ENCODE assay signal across 14 mouse cellular contexts in the genomic region with DNA sequence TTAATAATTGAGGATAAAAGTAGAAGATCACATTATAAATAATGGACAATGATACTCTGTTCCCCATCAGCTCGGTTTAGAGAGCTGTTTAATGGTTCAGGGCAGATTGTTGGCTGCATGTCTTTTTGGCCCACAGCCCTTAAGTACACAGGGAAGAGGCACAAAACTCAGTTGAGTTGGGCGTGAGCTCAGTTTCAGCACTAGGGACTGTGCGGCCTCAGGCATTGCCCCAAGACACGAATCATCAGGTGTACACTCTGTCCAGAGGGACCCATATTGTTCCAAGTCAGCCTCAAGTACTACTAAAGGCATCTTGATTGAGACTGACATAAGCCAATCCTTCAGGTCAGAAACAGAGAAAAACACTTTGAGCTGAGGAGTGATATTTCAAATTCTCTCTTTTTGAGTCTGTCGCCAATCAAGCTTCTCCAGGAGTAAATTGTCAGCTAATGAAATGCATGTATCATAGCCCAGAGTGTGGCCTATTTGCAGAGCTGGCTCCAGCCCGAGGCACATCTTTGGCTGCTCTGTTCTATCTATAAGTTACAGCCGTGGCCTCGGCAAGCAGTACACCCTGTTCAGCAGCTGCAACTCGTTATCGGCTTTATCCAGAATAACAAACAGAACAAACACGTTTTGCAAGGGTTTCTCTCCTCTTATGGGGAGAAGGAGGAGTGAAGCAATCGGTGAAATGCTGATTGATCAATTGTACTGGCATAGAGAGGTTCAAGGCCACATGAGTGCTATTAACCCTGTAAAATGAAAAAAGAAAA. TPM values are rescaled to one million over a fixed set of nuclear protein-coding genes. Genes with fewer than 3 reads are reported as not detected.
A peak's percentile ranks its signal among the peaks of the same experiment; 100 is the strongest.
DNase-seq lines count a peak whose midpoint lies in the region; ATAC-seq and TF ChIP-seq lines count a peak whose summit lies in the region.
"Had no signal": no experiment of that assay in that cellular context is flagged by ENCODE, and none has a peak within 500 bp of the region (broad histone marks: within the 10 kb centered on the region; RNA-seq: fewer than 3 reads in every experiment).

No protein-coding gene starts in this region.

- WGBS in lung, postnatal 0 days, result 22% methylated on average over 12 of the region's 12 CpGs
- WGBS in embryonic facial prominence, embryonic 15.5 days, result 17% methylated on average over 12 of the region's 12 CpGs
- 48% methylated on average over 12 of the region's 12 CpGs for WGBS in liver, postnatal 0 days (ENCODE audit: insufficient replicate concordance)

- DNase-seq in cerebellum, postnatal 10 days, result peak; percentile 13 to 31
- DNase-seq in cerebellum, adult 18-20 months, result no peak
- peak; percentile 59 for DNase-seq in lung, postnatal 0 days (ENCODE audit: low spot score)
- DNase-seq in lung, postnatal 10 days, result no peak
- peak; percentile 29 for DNase-seq in liver, postnatal 0 days
- DNase-seq in cerebellum, adult 11 months, result no peak
- DNase-seq: gastrocnemius, postnatal 36 days; layer of hippocampus, adult 9-11 months had no signal

- TF ChIP-seq CTCF in lung, postnatal 0 days (IDR thresholded peaks at IDR 0.05), result no peak
- no peak for TF ChIP-seq CTCF in liver, postnatal 0 days (IDR thresholded peaks at IDR 0.05; ENCODE audit: low read depth)

- H3K9me3 ChIP-seq in lung, postnatal 0 days (ENCODE audit: low read length), result no peaks in the 10 kb centered on the region
- no peaks in the 10 kb centered on the region for H3K9me3 ChIP-seq in embryonic facial prominence, embryonic 15.5 days (replicated peaks)
- H3K9me3 ChIP-seq in liver, postnatal 0 days (ENCODE audit: low read length), result no peaks in the 10 kb centered on the region
- H3K9me3 ChIP-seq: embryonic facial prominence, embryonic 12.5 days; hindbrain, embryonic 13.5 days; neural tube, embryonic 13.5 days had no signal

- H3K27me3 ChIP-seq in lung, postnatal 0 days (replicated peaks; ENCODE audit: insufficient read depth, low read length), result no peaks in the 10 kb centered on the region
- H3K27me3 ChIP-seq in embryonic facial prominence, embryonic 15.5 days, result no peaks in the 10 kb centered on the region
- H3K27me3 ChIP-seq in liver, postnatal 0 days (ENCODE audit: insufficient read depth, low read length), result no peaks in the 10 kb centered on the region
- H3K27me3 ChIP-seq: embryonic facial prominence, embryonic 12.5 days; hindbrain, embryonic 13.5 days; neural tube, embryonic 13.5 days; Patski had no signal

- H3K4me3 ChIP-seq in lung, postnatal 0 days (ENCODE audit: low read depth, low read length), result no peak overlapping the region
- H3K4me3 ChIP-seq in embryonic facial prominence, embryonic 15.5 days (replicated peaks), result no peak overlapping the region
- H3K4me3 ChIP-seq in liver, postnatal 0 days (ENCODE audit: low read depth, low read length), result no peak overlapping the region
- H3K4me3 ChIP-seq: embryonic facial prominence, embryonic 12.5 days; hindbrain, embryonic 13.5 days; neural tube, embryonic 13.5 days had no signal

- ATAC-seq in lung, postnatal 0 days, result peak; percentile 61
- ATAC-seq in embryonic facial prominence, embryonic 15.5 days (ENCODE audit: insufficient number of reproducible peaks, low FRiP score, low TSS enrichment, low read depth), result no peak; the same call in 1 of the 2 replicates
- peak; percentile 96 for ATAC-seq in liver, postnatal 0 days
- no peak for ATAC-seq in CD4-positive, CD25-positive, alpha-beta regulatory T cell, adult 4 months
- ATAC-seq: Patski had no signal

- no peaks in the 10 kb centered on the region for H3K36me3 ChIP-seq in lung, postnatal 0 days (ENCODE audit: insufficient read depth, low read length)
- no peaks in the 10 kb centered on the region for H3K36me3 ChIP-seq in embryonic facial prominence, embryonic 15.5 days
- no peaks in the 10 kb centered on the region for H3K36me3 ChIP-seq in liver, postnatal 0 days (replicated peaks; ENCODE audit: insufficient read depth, low read length)
- H3K36me3 ChIP-seq: embryonic facial prominence, embryonic 12.5 days; hindbrain, embryonic 13.5 days; neural tube, embryonic 13.5 days had no signal

- no peak overlapping the region for H3K9ac ChIP-seq in lung, postnatal 0 days (replicated peaks; ENCODE audit: low read depth)
- no peak overlapping the region for H3K9ac ChIP-seq in embryonic facial prominence, embryonic 15.5 days
- H3K9ac ChIP-seq in liver, postnatal 0 days (replicated peaks), result no peak overlapping the region
- H3K9ac ChIP-seq: embryonic facial prominence, embryonic 12.5 days; hindbrain, embryonic 13.5 days; neural tube, embryonic 13.5 days had no signal

- H3K27ac ChIP-seq in lung, postnatal 0 days (ENCODE audit: low read length), result no peak overlapping the region
- 0 out of 2 replicates have a peak overlapping the region, but pooled peaks have one; percentile 9 for H3K27ac ChIP-seq in embryonic facial prominence, embryonic 15.5 days (replicated peaks)
- peak overlapping the region; percentile 93 for H3K27ac ChIP-seq in liver, postnatal 0 days (ENCODE audit: low read depth)
- H3K27ac ChIP-seq: embryonic facial prominence, embryonic 12.5 days; hindbrain, embryonic 13.5 days; neural tube, embryonic 13.5 days had no signal

- TF ChIP-seq EP300 in lung, postnatal 0 days (IDR thresholded peaks at IDR 0.05), result no peak
- TF ChIP-seq EP300 in liver, postnatal 0 days (IDR thresholded peaks at IDR 0.05; ENCODE audit: low read depth), result peak; percentile 81

- no peak overlapping the region for H3K4me2 ChIP-seq in lung, postnatal 0 days (replicated peaks; ENCODE audit: low read depth, low read length)
- no peak overlapping the region for H3K4me2 ChIP-seq in embryonic facial prominence, embryonic 15.5 days (replicated peaks)
- H3K4me2 ChIP-seq in liver, postnatal 0 days (ENCODE audit: low read depth, low read length), result no peak overlapping the region
- H3K4me2 ChIP-seq: embryonic facial prominence, embryonic 12.5 days; hindbrain, embryonic 13.5 days; neural tube, embryonic 13.5 days had no signal

- no peaks in the 10 kb centered on the region for H3K4me1 ChIP-seq in lung, postnatal 0 days (ENCODE audit: insufficient read depth, low read depth, low read length)
- H3K4me1 ChIP-seq in embryonic facial prominence, embryonic 15.5 days, result no peaks in the 10 kb centered on the region
- H3K4me1 ChIP-seq in liver, postnatal 0 days (ENCODE audit: insufficient read depth), result peaks cover 2% of the 10 kb centered on the region; the same call in 1 of the 2 replicates
- H3K4me1 ChIP-seq: hindbrain, embryonic 13.5 days; neural tube, embryonic 13.5 days had no signal

RNA-seq across cellular contexts. Expression of gene Cps1, which starts 19.2 kb away (rescaled TPM):
- polyA plus RNA-seq in lung, postnatal 0 days (2015; fragmentation: Nextera tagmentation; extraction: Ambion mirVana), result 0.05 and 0.06 TPM in 2 replicates
- 0.08 and 0.17 TPM in 2 replicates for polyA plus RNA-seq in embryonic facial prominence, embryonic 15.5 days (2015; fragmentation: Nextera tagmentation; extraction: Ambion mirVana)
- polyA plus RNA-seq in liver, postnatal 0 days (2015; fragmentation: Nextera tagmentation; extraction: Ambion mirVana), result 283 and 311 TPM in 2 replicates
- not detected for polyA plus RNA-seq in CD4-positive, CD25-positive, alpha-beta regulatory T cell, adult 4 months (2017; shearing (Covaris generic))
- polyA plus RNA-seq: Patski had no signal

Comparison
In these comparisons a context has a peak if more than half of its experiments do, and no peak if none do; other contexts are left out.
1. DNase-seq: peak in cerebellum, postnatal 10 days (2 of 2), lung, postnatal 0 days (single experiment) and liver, postnatal 0 days (single experiment); none in cerebellum, adult 18-20 months (0 of 2), lung, postnatal 10 days (single experiment) and cerebellum, adult 11 months (single experiment).
2. ATAC-seq: peak in lung, postnatal 0 days (single experiment) and liver, postnatal 0 days (single experiment); none in embryonic facial prominence, embryonic 15.5 days (single experiment) and CD4-positive, CD25-positive, alpha-beta regulatory T cell, adult 4 months (single experiment).
3. RNA of gene Cps1, which starts 19.2 kb away (polyA plus RNA-seq): 283 to 311 TPM in liver, postnatal 0 days; 0.08 to 0.17 TPM in embryonic facial prominence, embryonic 15.5 days, 0.05 to 0.06 TPM in lung, postnatal 0 days and not detected in CD4-positive, CD25-positive, alpha-beta regulatory T cell, adult 4 months; every median in the first group is over 100 times any median in the second.